In the genomic region with DNA sequence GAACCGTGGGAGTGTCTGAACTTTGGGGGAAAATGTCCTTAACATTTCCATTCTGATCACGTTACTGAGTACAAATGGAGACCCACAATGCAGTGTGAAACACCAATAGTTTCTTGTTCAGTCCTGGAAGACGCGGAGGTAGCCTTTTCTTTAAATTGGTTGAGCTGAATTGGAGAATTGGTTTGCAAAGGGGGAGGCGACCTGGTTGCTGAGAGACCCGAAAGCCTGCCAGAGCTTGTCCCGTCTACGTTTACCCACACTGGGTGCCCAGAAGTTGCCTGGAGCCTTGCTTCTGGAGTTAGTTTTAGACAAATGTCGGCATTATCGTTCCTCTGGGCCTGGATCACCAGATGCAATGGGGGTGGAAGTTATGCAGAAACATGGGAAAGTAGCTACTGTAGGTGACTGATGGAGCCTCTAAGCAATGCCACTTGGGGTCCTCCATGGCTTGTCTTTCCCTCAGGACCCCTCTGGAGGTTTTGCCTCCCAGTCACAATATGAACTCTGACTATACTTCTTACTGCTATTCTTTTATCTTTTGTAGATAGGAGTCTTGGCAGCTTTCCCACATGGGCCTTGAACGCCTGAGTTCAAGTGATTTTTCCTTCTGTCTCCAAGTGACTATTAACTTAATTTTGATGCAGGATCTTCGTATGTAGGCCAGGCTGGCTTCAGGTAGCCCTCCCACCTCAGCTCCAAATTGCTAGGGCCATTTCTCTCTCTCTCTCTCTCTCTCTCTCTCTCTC, we compare ENCODE assay signal across 9 mouse cellular contexts. TPM values are rescaled to one million over a fixed set of nuclear protein-coding genes. Genes with fewer than 3 reads are reported as not detected.
DNase-seq lines count a peak whose midpoint lies in the region; ATAC-seq and TF ChIP-seq lines count a peak whose summit lies in the region.
"Had no signal": no experiment of that assay in that cellular context is flagged by ENCODE, and none has a peak within 500 bp of the region (broad histone marks: within the 10 kb centered on the region; RNA-seq: fewer than 3 reads in every experiment).

No protein-coding gene starts in this region.

- H3K27ac ChIP-seq in heart, embryonic 10.5 days = no peak overlapping the region
- no peak overlapping the region for H3K27ac ChIP-seq in intestine, postnatal 0 days (ENCODE audit: low read depth, low read length)
- peak overlapping the region; percentile 48 for H3K27ac ChIP-seq in stomach, embryonic 16.5 days (ENCODE audit: low read length)

- peaks cover 54% of the 10 kb centered on the region for H3K4me1 ChIP-seq in heart, embryonic 10.5 days
- H3K4me1 ChIP-seq in intestine, postnatal 0 days (replicated peaks; ENCODE audit: control insufficient read depth, insufficient read depth, low read length) = peaks cover 20% of the 10 kb centered on the region; the same call in 1 of the 2 replicates
- peaks cover 15% of the 10 kb centered on the region for H3K4me1 ChIP-seq in stomach, embryonic 16.5 days (ENCODE audit: control insufficient read depth, insufficient read depth, low read length)

- H3K4me2 ChIP-seq in intestine, postnatal 0 days (replicated peaks; ENCODE audit: low read depth) = peak overlapping the region; percentile 86
- H3K4me2 ChIP-seq in stomach, embryonic 16.5 days (ENCODE audit: low read depth, low read length) = peak overlapping the region; percentile 98

- H3K4me3 ChIP-seq in heart, embryonic 10.5 days = peak overlapping the region; percentile 81; the same call in 1 of the 2 replicates
- H3K4me3 ChIP-seq in intestine, postnatal 0 days (ENCODE audit: low read depth, low read length) = peak overlapping the region; percentile 46
- H3K4me3 ChIP-seq in stomach, embryonic 16.5 days (replicated peaks; ENCODE audit: low read length) = peak overlapping the region; percentile 62; the same call in 1 of the 2 replicates

- peak overlapping the region; percentile 31; the same call in 1 of the 2 replicates for H3K9ac ChIP-seq in intestine, postnatal 0 days (ENCODE audit: low read depth, low read length)
- H3K9ac ChIP-seq in stomach, embryonic 16.5 days (ENCODE audit: low read length) = no peak overlapping the region

- H3K9me3 ChIP-seq in heart, embryonic 10.5 days = no peaks in the 10 kb centered on the region
- H3K9me3 ChIP-seq in intestine, postnatal 0 days (ENCODE audit: control insufficient read depth) = no peaks in the 10 kb centered on the region
- H3K9me3 ChIP-seq in stomach, embryonic 16.5 days (replicated peaks; ENCODE audit: control insufficient read depth, low read length) = no peaks in the 10 kb centered on the region

- WGBS in heart, embryonic 10.5 days = 76% methylated on average over 12 of the region's 12 CpGs
- WGBS in intestine, postnatal 0 days = 69% methylated on average over 12 of the region's 12 CpGs
- WGBS in stomach, embryonic 16.5 days = 61% methylated on average over 12 of the region's 12 CpGs

- no peaks in the 10 kb centered on the region for H3K27me3 ChIP-seq in heart, embryonic 10.5 days (ENCODE audit: insufficient read depth, poor library complexity, severe bottlenecking)
- no peaks in the 10 kb centered on the region for H3K27me3 ChIP-seq in intestine, postnatal 0 days (replicated peaks; ENCODE audit: control insufficient read depth, insufficient read depth, low read length)
- H3K27me3 ChIP-seq in stomach, embryonic 16.5 days (ENCODE audit: control insufficient read depth, insufficient read depth, low read length) = no peaks in the 10 kb centered on the region

- no peak for ATAC-seq in intestine, postnatal 0 days
- no peak for ATAC-seq in stomach, embryonic 16.5 days (ENCODE audit: insufficient read depth, low FRiP score)

- no peaks in the 10 kb centered on the region for H3K36me3 ChIP-seq in heart, embryonic 10.5 days
- H3K36me3 ChIP-seq in intestine, postnatal 0 days (ENCODE audit: control insufficient read depth, insufficient read depth) = no peaks in the 10 kb centered on the region
- H3K36me3 ChIP-seq in stomach, embryonic 16.5 days (ENCODE audit: control insufficient read depth, insufficient read depth, low read length) = no peaks in the 10 kb centered on the region

- no peak for TF ChIP-seq CTCF in intestine, postnatal 0 days (IDR thresholded peaks at IDR 0.05; ENCODE audit: low read depth)

- no peak for DNase-seq in heart, embryonic 10.5 days (ENCODE audit: low spot score)
- DNase-seq in heart, postnatal 10 days = no peak
- peak; percentile 62 for DNase-seq in ovary, adult 18-20 months (ENCODE audit: low spot score)
- DNase-seq in ovary, postnatal 10 days (ENCODE audit: low spot score) = no peak
- DNase-seq in lung, postnatal 4 days = no peak
- DNase-seq in frontal cortex, postnatal 25 days (ENCODE audit: low spot score in 2 of 2) = no peak
- DNase-seq: kidney, adult 8-10 months had no signal

- intact Hi-C loops in heart, postnatal 10 days (cut with DNase I) = no loop called here

RNA-seq across cellular contexts. Expression of gene Paqr7, which starts 1.7 kb away (rescaled TPM):
- polyA plus RNA-seq in heart, embryonic 10.5 days (2016; fragmentation: Nextera tagmentation; extraction: Ambion mirVana) = 7.8 and 14.5 TPM in 2 replicates
- 10 to 100 TPM in 1 of 2 experiments, 1 to 10 TPM in 1; 9.5 to 12.7 TPM for total RNA-seq in heart, postnatal 10 days (2021)
- polyA plus RNA-seq in intestine, postnatal 0 days (2015; fragmentation: Nextera tagmentation; extraction: Ambion mirVana) = 62.6 and 70.3 TPM in 2 replicates
- 11.7 and 12.0 TPM in 2 replicates for polyA plus RNA-seq in stomach, embryonic 16.5 days (2015; fragmentation: Nextera tagmentation; extraction: Ambion mirVana)

RNA-seq across cellular contexts. Expression of gene Aunip, which starts 12.6 kb away (rescaled TPM):
- 16.1 and 17.2 TPM in 2 replicates for polyA plus RNA-seq in heart, embryonic 10.5 days (2016; fragmentation: Nextera tagmentation; extraction: Ambion mirVana)
- total RNA-seq in heart, postnatal 10 days (2021) = 1 to 10 TPM in 1 of 2 experiments, under 1 TPM in 1; 0.60 to 1.1 TPM
- polyA plus RNA-seq in intestine, postnatal 0 days (2015; fragmentation: Nextera tagmentation; extraction: Ambion mirVana) = 3.8 TPM in 2 replicates
- polyA plus RNA-seq in stomach, embryonic 16.5 days (2015; fragmentation: Nextera tagmentation; extraction: Ambion mirVana) = 10.0 and 11.8 TPM in 2 replicates

RNA-seq across cellular contexts. Expression of gene Stmn1, which starts 30.0 kb away (rescaled TPM):
- polyA plus RNA-seq in heart, embryonic 10.5 days (2016; fragmentation: Nextera tagmentation; extraction: Ambion mirVana) = 838 and 1,170 TPM in 2 replicates
- 100 to 1,000 TPM; 131 to 137 TPM for total RNA-seq in heart, postnatal 10 days (2021)
- 398 and 412 TPM in 2 replicates for polyA plus RNA-seq in intestine, postnatal 0 days (2015; fragmentation: Nextera tagmentation; extraction: Ambion mirVana)
- 1,080 and 1,153 TPM in 2 replicates for polyA plus RNA-seq in stomach, embryonic 16.5 days (2015; fragmentation: Nextera tagmentation; extraction: Ambion mirVana)

RNA-seq across cellular contexts. Expression of gene Mtfr1l, which starts 37.0 kb away (rescaled TPM):
- 155 and 166 TPM in 2 replicates for polyA plus RNA-seq in heart, embryonic 10.5 days (2016; fragmentation: Nextera tagmentation; extraction: Ambion mirVana)
- 100 to 1,000 TPM; 159 to 165 TPM for total RNA-seq in heart, postnatal 10 days (2021)
- 84.5 and 88.1 TPM in 2 replicates for polyA plus RNA-seq in intestine, postnatal 0 days (2015; fragmentation: Nextera tagmentation; extraction: Ambion mirVana)
- 89.1 and 95.1 TPM in 2 replicates for polyA plus RNA-seq in stomach, embryonic 16.5 days (2015; fragmentation: Nextera tagmentation; extraction: Ambion mirVana)

RNA-seq across cellular contexts. Expression of gene Selenon, which starts 53.8 kb away (rescaled TPM):
- 8.0 and 9.0 TPM in 2 replicates for polyA plus RNA-seq in heart, embryonic 10.5 days (2016; fragmentation: Nextera tagmentation; extraction: Ambion mirVana)
- 10 to 100 TPM; 38.2 to 45.2 TPM for total RNA-seq in heart, postnatal 10 days (2021)
- polyA plus RNA-seq in intestine, postnatal 0 days (2015; fragmentation: Nextera tagmentation; extraction: Ambion mirVana) = 5.7 and 6.8 TPM in 2 replicates
- polyA plus RNA-seq in stomach, embryonic 16.5 days (2015; fragmentation: Nextera tagmentation; extraction: Ambion mirVana) = 7.9 and 8.0 TPM in 2 replicates
